Mouse (Mus musculus): ENCODE data around the gene Cep89.

- TF ChIP-seq GATA1 (IDR thresholded peaks at IDR 0.05; ENCODE audit: borderline replicate concordance, low read length): no peak
- no peak for TF ChIP-seq FLI1 (IDR thresholded peaks at IDR 0.05; ENCODE audit: low read length)
Observed at GRCm38 (mm10) chr7:35353306-35353705, 43.5 kb upstream of the Cep89 start.

Measured in megakaryocyte, embryonic 14.5 days (primary cell).